Mouse (Mus musculus) hindbrain, postnatal 0 days (tissue): ENCODE measurements around the gene Ube2v1. TPM values are rescaled to one million over a fixed set of nuclear protein-coding genes. Genes with fewer than 3 reads are reported as not detected.
A peak's percentile ranks its signal among the peaks of the same experiment; 100 is the strongest.
"Not testable (repeated sequence)": the region's sequence is repeated elsewhere in the genome, so short reads cannot be mapped to it uniquely, and the experiment has no call there.

ENCODE experiments used
- ATAC-seq: fragments of 200-750 bp; cut with Nextera tagmentation; 2 replicates; pipeline ENCODE4 v1.8.0; 2017; ENCODE audit warnings: mild to moderate bottlenecking, moderate TSS enrichment, moderate library complexity
- DNase-seq: peaks from one replicate; pipeline ENCODE4 v3.0.0-alpha.2; 2015; ENCODE audit warnings: low spot score
- H3K27ac ChIP-seq: fragments of 300-500 bp; sonication (generic); 2 replicates; pipeline ENCODE4 v1.5.1; 2014; ENCODE audit warnings: mild to moderate bottlenecking
- H3K27me3 ChIP-seq: fragments of 300-500 bp; sonication (generic); 2 replicates; pipeline ENCODE4 v1.6.1; 2014; ENCODE audit warnings: low read length, mixed read lengths; ENCODE audit not compliant: insufficient read depth
- H3K36me3 ChIP-seq: fragments of 300-500 bp; sonication (generic); 2 replicates; pipeline ENCODE4 v1.6.1; 2014; ENCODE audit warnings: low read length, mixed read lengths; ENCODE audit not compliant: insufficient read depth
- H3K4me1 ChIP-seq: fragments of 300-500 bp; sonication (generic); 2 replicates; pipeline ENCODE4 v1.6.1; 2014; ENCODE audit warnings: antibody characterized with exemption, low read length, mixed read lengths; ENCODE audit not compliant: insufficient read depth
- H3K4me2 ChIP-seq: fragments of 300-500 bp; sonication (generic); 2 replicates; pipeline ENCODE4 v1.6.1; 2014; ENCODE audit warnings: low read depth, mild to moderate bottlenecking, low read length, moderate library complexity, mixed read lengths
- H3K4me3 ChIP-seq: fragments of 300-500 bp; sonication (generic); 2 replicates; pipeline ENCODE4 v1.5.1; 2014; ENCODE audit warnings: low read length
- H3K9ac ChIP-seq: fragments of 300-500 bp; sonication (generic); replicated peaks from 2 replicates; pipeline ENCODE4 v1.6.1; 2014; ENCODE audit warnings: mild to moderate bottlenecking, low read length, moderate library complexity, mixed read lengths
- H3K9me3 ChIP-seq: fragments of 300-500 bp; sonication (generic); 2 replicates; pipeline ENCODE4 v1.6.1; 2016; ENCODE audit warnings: low read length, mixed read lengths
- CTCF ChIP-seq: IDR thresholded peaks from 2 replicates; pipeline ENCODE4 v1.5.1; 2016; ENCODE audit warnings: antibody characterized with exemption, control low read depth, low read depth
- WGBS: fragments of 180-500 bp; shearing (Covaris S2); extraction: QIAGEN DNeasy Blood & Tissue Kit; methylation state at CpG from one replicate; pipeline ENCODE4 v1.1.7; 2014; 5-methylcytosine and 5-hydroxymethylcytosine counted together
- polyA plus RNA-seq: library from polyadenylated mRNA; unstranded; fragments of >200 nt; fragmentation: Nextera tagmentation; extraction: Ambion mirVana; gene quantifications from 2 replicates; pipeline ENCODE4 v1.2.1, GENCODE M21; 2015
- total RNA-seq: library from RNA; depleted of rRNA; stranded (reverse); fragments of >200 nt; gene quantifications from 2 replicates; pipeline ENCODE4 v1.2.3, GENCODE M21; 2014

Gene Ube2v1
- total and polyA plus RNA-seq, 2 experiments from 2014 or later, result 247 to 384 TPM

- TF ChIP-seq CTCF, result no peak
- no peak for DNase-seq
- H3K4me1 ChIP-seq, result peaks cover 9% of the 10 kb centered on the region; the same call in 1 of the 2 replicates
- no peaks in the 10 kb centered on the region for H3K27me3 ChIP-seq
- ATAC-seq, result no peak
- H3K4me3 ChIP-seq, result no peak overlapping the region
- no peak overlapping the region for H3K27ac ChIP-seq
- H3K36me3 ChIP-seq, result no peaks in the 10 kb centered on the region; the same call in 1 of the 2 replicates
- WGBS, result 86% methylated on average over 10 of the region's 10 CpGs
- no peak overlapping the region for H3K4me2 ChIP-seq
- no peak overlapping the region for H3K9ac ChIP-seq
- H3K9me3 ChIP-seq, result no peaks in the 10 kb centered on the region
Measured at GRCm38 (mm10) chr2:167654911-167655600, 23.2 kb upstream of the Ube2v1 start.

- whole genome bisulfite sequencing, result 80% methylated on average over 7 of the region's 7 CpGs
- TF ChIP-seq CTCF, result no peak
- no peaks in the 10 kb centered on the region for H3K4me1 ChIP-seq
- H3K27me3 ChIP-seq, result no peaks in the 10 kb centered on the region
- no peak for DNase-seq
- no peak overlapping the region for H3K4me2 ChIP-seq
- H3K9me3 ChIP-seq, result no peaks in the 10 kb centered on the region
- H3K27ac ChIP-seq, result no peak overlapping the region
- no peaks in the 10 kb centered on the region; the same call in 1 of the 2 replicates for H3K36me3 ChIP-seq
- ATAC-seq, result no peak
- no peak overlapping the region for H3K4me3 ChIP-seq
- H3K9ac ChIP-seq, result no peak overlapping the region
Measured at GRCm38 (mm10) chr2:167652694-167653093, 20.8 kb upstream of the Ube2v1 start.

- H3K4me2 ChIP-seq, result no peak overlapping the region
- no peak overlapping the region for H3K4me3 ChIP-seq
- H3K27ac ChIP-seq, result peak overlapping the region; percentile 48; the same call in 1 of the 2 replicates
- H3K36me3 ChIP-seq, result no peaks in the 10 kb centered on the region; the same call in 1 of the 2 replicates
- ATAC-seq (peak; percentile 75), DNase-seq (peak; percentile 37)
- H3K9me3 ChIP-seq, result no peaks in the 10 kb centered on the region
- H3K4me1 ChIP-seq, result no peaks in the 10 kb centered on the region
- 68% methylated on average over 9 of the region's 9 CpGs for WGBS
- no peaks in the 10 kb centered on the region for H3K27me3 ChIP-seq
- no peak for TF ChIP-seq CTCF
- H3K9ac ChIP-seq, result 0 out of 2 replicates have a peak overlapping the region, but pooled peaks have one; percentile 17
Measured at GRCm38 (mm10) chr2:167651622-167652021, 19.7 kb upstream of the Ube2v1 start.

- ATAC-seq, result no peak
- H3K36me3 ChIP-seq, result no peaks in the 10 kb centered on the region; the same call in 1 of the 2 replicates
- TF ChIP-seq CTCF, result no peak
- DNase-seq, result no peak
- H3K9me3 ChIP-seq, result no peaks in the 10 kb centered on the region
- H3K27me3 ChIP-seq, result no peaks in the 10 kb centered on the region
- H3K4me3 ChIP-seq, result no peak overlapping the region
- H3K27ac ChIP-seq, result no peak overlapping the region
- no peak overlapping the region for H3K4me2 ChIP-seq
- 85% methylated on average over 12 of the region's 12 CpGs for WGBS
- H3K4me1 ChIP-seq, result no peaks in the 10 kb centered on the region
- no peak overlapping the region for H3K9ac ChIP-seq
Measured at GRCm38 (mm10) chr2:167649290-167650032, 17.6 kb upstream of the Ube2v1 start.

- ATAC-seq (no peak), DNase-seq (peak; percentile 35)
- H3K9me3 ChIP-seq, result no peaks in the 10 kb centered on the region
- H3K4me3 ChIP-seq, result no peak overlapping the region
- H3K4me2 ChIP-seq, result no peak overlapping the region
- no peak overlapping the region for H3K27ac ChIP-seq
- no peaks in the 10 kb centered on the region for H3K4me1 ChIP-seq
- TF ChIP-seq CTCF, result peak; percentile 51
- H3K36me3 ChIP-seq, result no peaks in the 10 kb centered on the region
- H3K9ac ChIP-seq, result no peak overlapping the region
- no peaks in the 10 kb centered on the region for H3K27me3 ChIP-seq
- WGBS, result 55% methylated on average over 4 of the region's 4 CpGs
Measured at GRCm38 (mm10) chr2:167646411-167646810, 14.5 kb upstream of the Ube2v1 start.

- H3K4me3 ChIP-seq, H3K4me1 ChIP-seq, H3K9me3 ChIP-seq, H3K9ac ChIP-seq, H3K27ac ChIP-seq, ATAC-seq, H3K36me3 ChIP-seq, DNase-seq, H3K4me2 ChIP-seq, H3K27me3 ChIP-seq: not testable (repeated sequence)
- 84% methylated on average over 13 of the region's 13 CpGs for WGBS
Measured at GRCm38 (mm10) chr2:167643356-167644052, 11.6 kb upstream of the Ube2v1 start.
